Mouse (Mus musculus): ENCODE results near the gene 2310039H08Rik.

Gene 2310039H08Rik

DNA sequence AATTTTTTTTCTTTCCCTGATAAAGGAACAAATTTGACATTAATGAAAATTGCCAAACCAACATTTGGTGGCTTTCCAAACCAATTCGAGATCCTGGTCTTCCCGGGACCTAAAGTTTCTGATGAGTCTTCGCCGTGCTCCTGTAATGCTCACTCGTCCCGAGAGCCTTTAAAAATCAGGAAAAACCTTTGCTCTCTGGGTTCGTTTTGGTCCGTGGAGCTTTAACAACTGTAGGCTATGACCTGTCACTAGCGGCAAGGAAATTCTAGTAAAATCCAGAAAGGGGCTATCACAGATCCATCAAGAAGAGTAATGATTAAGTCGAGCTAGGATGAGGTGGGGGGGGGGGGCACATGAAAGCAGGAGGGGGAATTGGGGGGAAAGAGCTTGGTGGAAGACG lies 9.4 kb downstream of the 2310039H08Rik start:
- TF ChIP-seq GATA4 (IDR thresholded peaks at IDR 0.05; ENCODE audit: insufficient replicate concordance, low read length), result no peak

DNA sequence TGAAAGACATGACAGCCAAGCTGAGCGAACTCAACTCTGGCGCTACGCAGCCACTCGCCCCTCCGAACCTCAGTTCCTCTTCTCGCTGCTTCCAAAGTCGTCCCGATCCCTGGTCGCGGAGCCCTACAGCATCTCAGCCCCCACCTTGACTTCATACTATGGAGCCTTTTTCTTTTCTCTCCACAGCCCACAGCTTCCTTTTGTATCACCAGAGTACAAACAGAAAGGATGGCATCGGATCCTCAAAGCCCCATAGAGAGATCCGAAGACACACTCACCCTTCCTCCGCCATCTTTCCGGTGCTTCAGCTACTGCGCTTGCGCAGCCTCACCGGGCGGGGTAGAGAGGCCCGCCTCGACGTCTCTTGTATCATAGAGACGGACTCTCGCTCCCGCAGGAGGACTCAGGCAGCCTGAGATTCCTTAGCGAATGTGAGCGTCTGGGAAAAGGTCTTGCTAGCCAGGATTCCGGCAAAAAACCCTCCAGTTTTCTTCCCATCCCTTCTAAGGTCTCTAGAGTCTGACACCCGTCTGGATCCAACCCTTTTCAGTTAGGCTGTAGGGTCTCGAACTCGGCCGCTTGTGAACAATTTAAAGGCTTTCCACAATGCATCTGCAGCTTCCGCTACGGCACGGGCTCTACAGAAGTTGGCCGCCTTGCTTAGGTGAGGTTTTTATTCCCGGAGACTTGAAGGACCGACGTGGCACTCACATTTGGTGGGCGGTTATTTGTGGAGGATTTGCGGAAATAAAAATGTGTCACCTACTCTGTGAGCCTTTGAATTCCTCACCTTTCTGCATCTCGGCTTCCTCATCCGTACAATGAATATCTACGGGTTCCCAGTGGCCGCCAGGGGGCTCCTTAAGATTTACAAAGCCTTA lies 10.1 kb downstream of the 2310039H08Rik start, which contains the start of gene Rpl7l1:
Rpl7l1 (minus strand) TSS at position 332 of the 881 bp plus-strand sequence.
- no peak; the same call in 1 of the 2 replicates for TF ChIP-seq GATA4 (IDR thresholded peaks at IDR 0.05; ENCODE audit: insufficient replicate concordance, low read length)

DNA sequence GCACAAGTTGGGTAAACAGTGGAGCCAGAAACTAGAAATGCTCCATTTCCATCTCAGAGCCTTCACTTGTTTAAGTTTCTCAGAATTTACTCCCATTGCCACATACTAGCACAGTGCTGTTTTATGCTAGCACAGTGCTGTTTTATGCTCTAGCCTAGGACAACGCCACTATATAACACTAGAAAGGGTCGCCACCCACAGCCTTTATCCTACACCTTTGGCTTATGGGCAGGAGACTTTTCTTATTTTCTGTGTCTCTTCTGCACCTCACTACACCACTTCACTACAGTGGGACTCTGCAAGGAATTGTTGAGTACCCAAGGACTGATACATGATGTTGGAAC lies 10.8 kb downstream of the 2310039H08Rik start:
- TF ChIP-seq GATA4 (IDR thresholded peaks at IDR 0.05; ENCODE audit: insufficient replicate concordance, low read length), result no peak

DNA sequence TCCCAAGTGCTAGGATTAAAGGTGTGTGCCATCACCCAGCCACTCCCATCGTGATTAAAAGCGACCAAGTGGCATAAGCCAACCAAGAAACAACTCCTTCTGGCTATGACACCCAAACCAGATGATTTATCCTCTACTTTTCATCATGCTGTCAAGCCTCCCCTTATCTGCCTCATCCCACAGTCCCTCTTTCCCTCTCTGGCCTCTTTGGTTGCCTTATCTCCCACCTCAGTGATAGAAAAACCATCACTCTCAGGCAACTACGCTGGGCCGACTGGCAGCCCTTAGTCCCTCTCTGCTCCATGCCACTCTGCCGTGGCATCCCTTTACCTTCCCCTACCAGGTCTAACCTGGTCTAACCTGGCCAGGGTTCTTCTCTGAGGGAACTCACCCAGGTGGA lies 14.5 kb downstream of the 2310039H08Rik start:
- TF ChIP-seq GATA4 (IDR thresholded peaks at IDR 0.05; ENCODE audit: insufficient replicate concordance, low read length), result no peak

DNA sequence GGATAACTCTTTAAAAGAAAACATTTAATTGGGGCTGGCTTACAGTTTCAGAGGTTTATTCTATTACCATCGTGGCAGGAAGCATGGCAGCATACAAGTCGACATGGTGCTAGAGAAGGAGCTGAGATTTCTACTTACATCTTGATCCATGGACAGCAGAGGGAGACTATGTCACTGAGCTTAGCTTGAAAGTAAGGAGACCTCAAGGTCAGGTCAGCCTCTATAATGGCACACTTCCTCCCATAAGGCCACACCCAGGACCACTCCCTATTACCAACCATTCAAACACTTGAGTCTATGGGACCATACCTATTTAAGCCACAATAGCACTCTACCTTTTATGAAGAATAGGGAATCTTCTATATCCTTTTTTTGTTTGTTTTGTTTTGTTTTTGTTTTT lies 20.5 kb downstream of the 2310039H08Rik start:
- no peak for TF ChIP-seq GATA4 (IDR thresholded peaks at IDR 0.05; ENCODE audit: insufficient replicate concordance, low read length)

DNA sequence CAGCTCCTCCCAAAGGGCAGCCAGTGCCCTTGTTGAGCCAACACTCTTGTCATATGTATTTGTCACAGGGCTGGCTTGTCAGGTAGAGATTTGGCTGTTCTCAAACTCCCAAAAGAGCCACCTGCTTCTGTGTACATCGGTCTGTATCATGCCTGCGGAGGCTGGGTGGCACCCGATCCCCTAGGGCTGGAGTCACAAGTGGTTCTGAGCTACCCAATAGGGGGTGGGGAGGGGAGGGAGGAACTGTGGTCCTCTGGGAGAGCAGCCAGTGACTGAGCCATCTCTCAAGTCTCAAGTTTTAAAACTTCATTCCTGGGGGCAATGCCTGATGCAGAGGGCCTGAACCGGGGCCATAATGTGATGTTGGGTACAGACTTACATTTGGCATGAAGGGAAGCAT lies 24.3 kb downstream of the 2310039H08Rik start:
- no peak for TF ChIP-seq GATA4 (IDR thresholded peaks at IDR 0.05; ENCODE audit: insufficient replicate concordance, low read length)

DNA sequence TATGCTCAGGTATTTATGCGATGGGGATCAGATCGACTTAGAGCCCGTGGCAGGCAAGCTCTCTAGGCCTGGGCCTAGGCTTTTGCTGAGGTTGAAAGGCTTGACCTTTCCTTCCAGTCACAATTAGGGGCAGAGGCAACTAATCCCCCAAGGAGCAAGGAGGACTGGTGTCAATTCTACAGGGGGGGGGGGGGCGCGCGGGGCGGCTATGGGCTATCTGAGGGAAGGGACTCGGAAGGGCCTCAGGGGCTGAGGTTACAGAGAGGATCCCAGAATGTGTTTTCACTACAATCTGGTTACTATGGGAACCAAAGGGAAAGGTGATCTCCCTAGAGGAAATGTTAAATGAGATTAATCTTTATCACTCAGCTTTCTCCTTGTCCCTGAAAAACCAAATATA lies 25.0 kb downstream of the 2310039H08Rik start:
- TF ChIP-seq GATA4 (IDR thresholded peaks at IDR 0.05; ENCODE audit: insufficient replicate concordance, low read length), result no peak

DNA sequence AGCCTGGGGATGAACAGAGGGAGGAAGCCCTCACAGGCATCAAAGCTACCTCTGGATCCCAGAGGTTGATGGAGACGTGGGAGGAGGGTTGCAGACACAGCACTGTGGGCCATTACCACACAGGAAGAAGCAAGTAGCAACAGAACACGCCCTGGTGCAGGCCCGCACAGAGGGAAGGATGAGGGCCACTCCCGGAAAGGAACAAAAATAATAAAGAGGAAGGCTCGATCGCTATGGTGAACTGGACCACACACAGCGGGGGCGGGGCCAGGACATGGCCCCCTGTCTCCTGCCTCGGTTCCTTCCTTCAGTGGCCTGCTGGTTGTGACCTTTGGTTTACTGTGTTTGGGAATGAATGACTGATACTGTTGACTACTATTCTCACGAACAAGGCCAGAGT lies 27.2 kb downstream of the 2310039H08Rik start:
- TF ChIP-seq GATA4 (IDR thresholded peaks at IDR 0.05; ENCODE audit: insufficient replicate concordance, low read length), result no peak

DNA sequence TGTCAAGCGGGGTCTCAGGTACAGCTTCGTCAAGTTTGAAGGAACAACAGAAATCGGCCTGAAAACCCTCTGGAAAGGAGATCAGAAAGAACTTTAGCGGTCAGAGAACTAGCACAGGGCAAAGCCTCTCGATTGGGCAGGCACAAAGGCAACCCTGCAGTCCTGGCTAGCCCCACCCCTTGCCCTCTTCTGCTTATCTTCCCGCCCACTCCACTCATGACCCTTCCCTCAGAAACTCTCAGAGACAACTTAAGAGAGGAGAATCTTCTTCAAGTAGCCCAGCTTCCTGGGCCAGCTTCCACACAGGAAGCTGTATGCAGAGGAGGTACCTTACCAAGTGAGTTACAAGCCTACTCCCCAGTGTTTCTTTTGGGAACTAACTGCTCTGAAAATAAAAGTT lies 29.3 kb downstream of the 2310039H08Rik start:
- TF ChIP-seq GATA4 (IDR thresholded peaks at IDR 0.05; ENCODE audit: insufficient replicate concordance, low read length), result no peak

DNA sequence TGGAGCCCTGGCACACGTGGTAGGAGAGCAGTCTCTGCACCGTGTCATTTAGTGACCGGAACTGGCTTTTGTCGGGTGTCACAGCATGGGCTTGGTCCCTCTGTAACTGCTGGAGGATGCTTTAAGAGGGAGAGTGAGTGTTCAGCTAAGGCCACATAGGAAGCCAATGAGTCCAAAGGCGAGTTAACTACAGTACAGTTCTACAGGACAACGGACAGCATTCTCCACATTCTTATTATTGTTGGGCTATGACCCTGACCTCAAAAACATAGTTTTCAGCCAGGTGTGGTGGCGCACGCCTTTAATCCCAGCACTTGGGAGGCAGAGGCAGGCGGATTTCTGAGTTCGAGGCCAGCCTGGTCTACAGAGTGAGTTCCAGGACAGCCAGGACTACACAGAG lies 35.9 kb downstream of the 2310039H08Rik start:
- no peak for TF ChIP-seq GATA4 (IDR thresholded peaks at IDR 0.05; ENCODE audit: insufficient replicate concordance, low read length)

DNA sequence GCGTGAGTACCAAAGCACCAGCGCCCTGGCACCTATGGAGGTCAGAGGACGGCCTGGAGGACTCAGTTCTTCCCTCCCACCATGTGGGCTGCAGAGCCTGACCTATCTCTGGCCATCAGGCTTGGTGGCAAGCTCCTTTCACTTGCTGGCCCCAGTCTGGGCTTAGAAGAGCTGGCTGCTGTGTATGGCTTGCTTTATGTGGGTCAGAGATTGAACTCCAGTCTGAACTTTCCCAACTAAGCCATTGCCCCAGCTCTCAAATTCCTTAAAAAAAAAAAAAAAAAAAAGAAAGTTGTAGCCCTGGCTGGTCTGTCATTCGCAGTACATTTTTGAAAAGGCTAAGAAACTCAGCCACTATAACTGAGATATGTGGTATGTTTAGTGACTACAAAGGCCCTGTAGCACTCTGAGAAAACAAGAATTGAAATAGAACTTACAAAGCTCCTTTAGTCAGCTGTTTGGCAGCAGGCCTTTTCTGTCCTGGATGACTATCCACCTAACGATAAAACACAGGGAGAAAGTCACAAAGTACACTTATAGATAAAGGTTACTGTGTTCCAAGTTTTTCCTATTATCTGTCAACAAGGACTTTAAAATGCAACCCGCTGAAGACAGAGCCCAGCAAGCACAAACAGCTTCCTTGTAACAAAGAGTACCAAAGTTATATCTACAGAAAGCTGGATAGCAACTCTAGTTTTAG lies 36.8 kb downstream of the 2310039H08Rik start:
- no peak for TF ChIP-seq GATA4 (IDR thresholded peaks at IDR 0.05; ENCODE audit: insufficient replicate concordance, low read length)

DNA sequence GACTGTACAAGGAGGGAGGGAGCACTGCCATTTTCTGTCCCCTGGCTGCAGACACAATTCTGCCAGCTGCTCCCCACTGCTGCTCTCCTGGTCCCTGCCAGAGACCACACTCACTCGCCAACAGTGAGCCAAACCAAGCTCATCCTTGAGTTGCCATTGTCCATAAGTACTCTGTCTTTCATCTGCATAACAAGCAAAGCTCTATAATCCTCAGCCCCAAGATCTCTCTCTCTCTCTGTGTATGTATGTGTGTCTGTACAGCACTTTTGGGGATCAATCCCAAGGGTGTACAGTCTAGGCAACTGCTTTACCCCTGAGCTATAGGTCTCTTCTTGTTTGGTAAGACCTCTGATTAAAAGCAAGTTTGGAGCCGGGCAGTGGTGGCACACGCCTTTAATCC lies 38.2 kb downstream of the 2310039H08Rik start:
- no peak for TF ChIP-seq GATA4 (IDR thresholded peaks at IDR 0.05; ENCODE audit: insufficient replicate concordance, low read length)

DNA sequence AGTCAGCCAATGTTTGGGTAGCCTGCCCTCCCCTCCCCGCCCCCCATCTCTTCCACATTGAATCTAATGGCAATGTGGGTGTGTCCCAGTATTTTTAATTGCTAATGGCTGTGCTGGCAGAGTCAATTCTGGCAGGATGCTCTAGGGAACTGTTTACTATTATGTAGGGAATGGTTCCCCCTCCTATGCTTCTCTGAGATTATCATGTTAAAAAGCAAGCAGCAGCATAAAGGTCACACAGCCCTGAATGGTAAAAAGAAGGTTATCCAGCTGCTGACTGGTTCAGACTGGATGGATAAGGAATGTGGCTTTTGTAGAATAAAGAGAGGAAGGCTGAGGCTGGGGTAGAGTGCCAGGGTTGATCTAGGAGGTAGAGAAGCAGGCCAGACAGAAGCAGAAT lies 40.0 kb downstream of the 2310039H08Rik start:
- TF ChIP-seq GATA4 (IDR thresholded peaks at IDR 0.05; ENCODE audit: insufficient replicate concordance, low read length), result no peak

DNA sequence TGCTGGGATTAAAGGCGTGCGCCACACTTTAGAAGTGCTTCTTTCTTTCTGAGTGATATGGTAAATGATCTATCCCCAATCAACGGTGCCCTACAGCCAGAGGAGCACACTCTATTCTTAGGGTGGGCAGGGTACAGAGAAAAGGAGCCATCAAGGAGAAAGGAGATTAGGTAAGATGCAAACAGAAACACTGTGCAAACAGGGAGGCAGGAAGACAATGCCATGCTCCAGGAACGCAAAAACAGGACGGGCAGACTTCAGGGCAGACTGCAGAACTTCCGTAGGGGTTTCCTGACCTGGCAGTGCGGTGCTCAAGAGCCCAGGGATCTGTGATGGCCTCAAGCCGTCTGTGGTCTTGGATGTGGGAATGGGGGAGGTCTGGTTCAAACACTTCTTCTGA lies 41.2 kb downstream of the 2310039H08Rik start:
- TF ChIP-seq GATA4 (IDR thresholded peaks at IDR 0.05; ENCODE audit: insufficient replicate concordance, low read length), result no peak

DNA sequence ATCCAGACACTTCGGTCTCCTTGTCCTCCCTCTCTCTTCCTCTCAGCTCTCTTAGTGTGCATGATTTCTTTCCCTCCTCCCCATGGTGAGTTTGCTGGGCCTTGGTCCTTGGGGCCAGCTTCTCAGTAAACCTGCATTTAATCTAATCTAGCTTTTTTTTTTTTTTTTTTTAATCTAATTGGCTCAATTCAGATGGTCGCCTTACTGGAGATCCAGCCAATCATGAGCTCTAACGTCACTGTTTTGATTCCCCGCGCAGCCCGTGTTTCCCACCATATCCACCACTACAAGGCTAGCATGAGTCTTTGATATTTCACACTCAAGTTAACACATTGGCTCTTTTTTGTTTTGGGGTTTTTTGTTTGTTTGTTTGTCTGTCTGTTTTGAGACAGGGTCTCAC lies 42.1 kb downstream of the 2310039H08Rik start:
- TF ChIP-seq GATA4 (IDR thresholded peaks at IDR 0.05; ENCODE audit: insufficient replicate concordance, low read length), result no peak

DNA sequence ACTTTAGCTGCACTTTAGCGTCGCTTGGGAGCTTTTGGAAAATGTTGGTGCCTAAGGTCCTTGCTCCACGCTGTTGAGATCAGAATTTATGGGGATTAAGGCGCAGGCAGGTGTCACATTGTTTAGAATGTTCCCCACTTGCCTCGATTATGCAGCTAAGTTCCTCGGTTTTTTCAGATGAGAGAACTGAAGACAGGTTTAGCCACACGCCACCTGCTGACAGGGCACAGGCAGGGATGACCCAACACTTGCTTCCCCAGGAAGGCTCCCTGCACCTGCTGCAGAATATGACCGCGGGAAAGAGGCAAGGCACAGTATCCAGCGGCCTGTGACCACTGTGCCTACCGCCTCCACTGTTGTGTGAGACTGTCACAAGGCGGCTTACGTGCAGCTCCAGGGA lies 43.9 kb downstream of the 2310039H08Rik start:
- no peak for TF ChIP-seq GATA4 (IDR thresholded peaks at IDR 0.05; ENCODE audit: insufficient replicate concordance, low read length)

All from liver, adult (tissue).